Mouse (Mus musculus) erythroblast, embryonic 14.5 days (primary cell): ENCODE measurements around the gene Mtcl1. TPM values are rescaled to one million over a fixed set of nuclear protein-coding genes. Genes with fewer than 3 reads are reported as not detected.

Experiments
- H3K27me3 ChIP-seq: 2 replicates; pipeline ENCODE4 v1.6.1; 2012; ENCODE audit warnings: inconsistent platforms; ENCODE audit not compliant: control insufficient read depth
- H3K36me3 ChIP-seq: 2 replicates; pipeline ENCODE4 v1.6.1; 2012; ENCODE audit warnings: mild to moderate bottlenecking, inconsistent platforms; ENCODE audit not compliant: control insufficient read depth
- H3K4me1 ChIP-seq: 2 replicates; pipeline ENCODE4 v1.6.1; 2012; ENCODE audit warnings: inconsistent platforms; ENCODE audit not compliant: control insufficient read depth
- H3K4me3 ChIP-seq: replicated peaks from 2 replicates; pipeline ENCODE3; 2012; ENCODE audit warnings: moderate library complexity, mild to moderate bottlenecking, inconsistent platforms
- H3K9me3 ChIP-seq: 2 replicates; pipeline ENCODE4 v1.6.1; 2012; ENCODE audit warnings: low read length, inconsistent platforms, mixed read lengths; ENCODE audit not compliant: control insufficient read depth
- GATA1 ChIP-seq: IDR thresholded peaks from 2 replicates; pipeline ENCODE4 v1.6.1; 2012; ENCODE audit warnings: low read length, inconsistent platforms, mixed read lengths
- TAL1 ChIP-seq: IDR thresholded peaks from 3 replicates; pipeline ENCODE4 v1.6.1; 2012; ENCODE audit warnings: low read length, inconsistent platforms, mixed read lengths
- polyA plus RNA-seq: library from polyadenylated mRNA; stranded (reverse); fragments of >175 nt; gene quantifications from 2 replicates; pipeline ENCODE4 v1.2.3, GENCODE M21; 2012

Gene Mtcl1
- polyA plus RNA-seq, 1 experiment: not detected

DNA sequence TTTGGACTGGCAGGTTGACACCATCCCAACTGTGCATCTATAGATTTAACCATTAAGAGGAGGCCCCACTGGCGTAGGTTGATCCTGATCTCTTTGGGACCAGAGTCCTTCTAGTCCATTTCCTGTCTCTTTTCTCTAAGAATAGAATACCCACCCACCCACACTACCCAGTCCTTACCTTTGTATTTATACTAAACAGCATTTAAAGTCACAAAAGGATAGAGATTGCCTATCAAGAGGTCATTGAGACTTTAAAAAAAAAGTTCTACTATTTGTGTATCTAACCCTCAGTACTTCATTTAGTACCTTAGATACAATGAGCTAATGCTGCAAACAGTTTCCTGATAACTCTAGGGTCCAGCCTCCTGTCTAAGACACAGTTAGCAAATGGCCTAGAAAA, 35.2 kb downstream of the Mtcl1 start:
- no peaks in the 10 kb centered on the region for H3K4me1 ChIP-seq
- no peak for TF ChIP-seq TAL1
- TF ChIP-seq GATA1: no peak
- H3K36me3 ChIP-seq: no peaks in the 10 kb centered on the region
- H3K4me3 ChIP-seq: no peak overlapping the region
- H3K27me3 ChIP-seq: no peaks in the 10 kb centered on the region
- H3K9me3 ChIP-seq: no peaks in the 10 kb centered on the region

DNA sequence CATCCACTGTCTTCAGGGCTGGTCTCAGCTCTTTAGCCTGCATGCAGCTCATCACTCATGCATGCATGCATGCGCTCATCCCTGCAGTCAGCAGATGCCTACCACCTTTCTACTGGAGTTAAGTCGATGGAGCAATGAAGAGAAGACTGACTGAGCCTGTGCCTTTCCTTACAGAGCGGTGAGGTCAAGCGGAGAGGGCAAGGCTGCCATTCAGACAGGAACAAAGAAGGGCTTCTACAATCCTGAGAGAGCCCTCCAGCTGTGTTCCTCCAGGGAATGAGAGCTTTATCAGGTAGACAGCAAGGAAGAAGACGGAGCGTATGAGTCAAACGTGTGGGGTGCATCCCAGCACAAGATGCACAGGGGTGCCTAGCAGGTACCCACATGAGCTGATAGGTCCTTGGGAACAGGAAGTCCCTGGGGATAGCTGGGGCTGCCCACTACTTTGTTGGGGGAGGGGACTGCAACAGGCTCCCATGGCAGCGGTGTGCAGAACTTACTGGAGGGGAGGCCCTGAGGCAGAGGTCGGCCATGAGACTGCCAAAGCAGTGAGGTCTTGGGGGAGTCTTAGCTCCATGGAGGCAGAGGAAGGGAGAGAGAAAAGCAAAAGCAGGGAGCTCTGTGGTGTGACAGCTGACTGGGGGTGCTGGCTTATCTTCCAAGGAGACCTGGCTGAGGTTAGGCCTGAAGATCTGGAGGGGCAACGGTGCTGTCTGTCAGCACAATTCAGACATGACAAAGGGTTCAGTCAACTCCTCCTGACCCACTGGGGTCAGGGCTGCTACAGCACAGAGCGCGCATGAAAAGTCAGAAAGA, 37.2 kb downstream of the Mtcl1 start:
- H3K36me3 ChIP-seq: no peaks in the 10 kb centered on the region
- TF ChIP-seq GATA1: no peak
- TF ChIP-seq TAL1: no peak
- no peaks in the 10 kb centered on the region for H3K4me1 ChIP-seq
- H3K27me3 ChIP-seq: no peaks in the 10 kb centered on the region
- H3K9me3 ChIP-seq: no peaks in the 10 kb centered on the region
- no peak overlapping the region for H3K4me3 ChIP-seq

DNA sequence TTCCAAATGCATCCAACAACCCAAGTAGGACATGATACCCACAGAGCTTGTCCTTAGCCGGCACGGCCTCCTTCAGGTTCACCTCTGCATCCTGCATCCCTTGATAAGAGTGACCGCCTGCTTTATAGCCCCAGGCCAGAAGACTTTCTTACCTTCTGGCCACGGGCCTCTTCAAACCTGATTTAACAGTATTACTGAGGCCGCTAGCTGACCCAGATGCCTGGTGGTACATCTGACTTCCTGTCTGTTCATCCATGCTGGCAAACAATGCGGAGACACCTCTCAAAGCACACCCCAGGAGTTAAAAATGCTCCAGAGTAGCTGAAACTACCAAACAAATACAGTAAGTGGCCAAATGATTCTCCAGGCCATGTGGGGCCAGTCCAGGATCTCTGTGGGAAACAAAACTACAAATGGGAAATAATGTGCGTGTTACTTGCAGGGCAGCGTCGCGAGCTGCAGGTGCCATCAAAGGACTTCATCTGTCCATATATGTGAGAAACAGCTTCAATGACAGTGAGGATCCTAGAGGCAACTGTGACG, 38.6 kb downstream of the Mtcl1 start:
- TF ChIP-seq TAL1 (no peak), GATA1 (no peak)
- Histone ChIP-seq H3K36me3 (no peaks in the 10 kb centered on the region), H3K4me3 (no peak overlapping the region), H3K9me3 (no peaks in the 10 kb centered on the region), H3K27me3 (no peaks in the 10 kb centered on the region), H3K4me1 (no peaks in the 10 kb centered on the region)

DNA sequence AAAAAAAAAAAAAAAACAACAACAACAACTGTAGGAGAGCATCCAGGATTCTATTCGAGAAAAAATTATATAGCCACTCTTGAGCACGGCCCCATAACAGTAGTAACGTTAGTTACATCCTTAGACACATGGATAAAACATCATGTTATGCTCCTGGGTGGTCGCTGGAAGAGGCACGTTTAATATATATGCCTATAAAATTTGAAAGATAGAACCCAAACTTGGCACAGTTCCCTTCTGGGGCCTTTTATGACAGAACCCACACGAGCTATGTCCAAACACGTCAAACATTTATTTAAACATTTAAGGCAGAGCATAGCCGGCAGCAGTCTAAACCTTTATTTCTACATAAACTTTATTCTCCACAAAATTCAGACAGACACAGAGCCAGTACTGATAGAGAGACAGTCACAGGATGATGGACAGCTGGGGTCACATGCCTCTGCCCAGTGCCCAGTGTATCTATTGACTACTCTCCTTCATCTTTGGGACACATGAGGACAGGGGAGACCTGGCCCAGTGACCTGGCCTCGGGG, 40.4 kb downstream of the Mtcl1 start:
- peaks cover 13% of the 10 kb centered on the region for H3K27me3 ChIP-seq

DNA sequence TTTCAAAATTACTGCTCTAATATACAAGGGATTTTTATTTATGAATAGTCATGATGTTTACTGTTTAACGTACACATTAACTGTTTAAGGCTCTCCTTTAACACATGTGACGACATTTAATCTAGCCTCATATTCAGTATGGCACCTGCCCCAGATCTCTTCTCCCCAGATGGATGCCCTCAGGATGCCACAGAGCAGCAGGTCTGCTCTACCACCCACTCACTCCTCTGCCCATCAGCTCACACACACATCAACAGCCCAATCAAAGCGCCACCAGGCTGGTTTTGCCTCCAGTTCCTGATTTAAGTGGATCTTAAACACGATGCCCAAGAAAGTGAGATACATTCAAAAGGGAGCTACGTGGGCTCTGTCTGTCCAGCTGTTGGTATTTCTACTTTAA, 41.1 kb downstream of the Mtcl1 start:
- H3K9me3 ChIP-seq: no peaks in the 10 kb centered on the region
- H3K4me1 ChIP-seq: no peaks in the 10 kb centered on the region
- TF ChIP-seq TAL1 (no peak), GATA1 (no peak)
- H3K4me3 ChIP-seq: no peak overlapping the region
- H3K27me3 ChIP-seq: peaks cover 13% of the 10 kb centered on the region
- no peaks in the 10 kb centered on the region for H3K36me3 ChIP-seq

More for the DNA sequence above, 40.4 kb downstream of the Mtcl1 start:
- H3K4me1 ChIP-seq: no peaks in the 10 kb centered on the region
- no peaks in the 10 kb centered on the region for H3K9me3 ChIP-seq
- no peak overlapping the region for H3K4me3 ChIP-seq
- TF ChIP-seq TAL1 (no peak), GATA1 (no peak)
- H3K36me3 ChIP-seq: no peaks in the 10 kb centered on the region

DNA sequence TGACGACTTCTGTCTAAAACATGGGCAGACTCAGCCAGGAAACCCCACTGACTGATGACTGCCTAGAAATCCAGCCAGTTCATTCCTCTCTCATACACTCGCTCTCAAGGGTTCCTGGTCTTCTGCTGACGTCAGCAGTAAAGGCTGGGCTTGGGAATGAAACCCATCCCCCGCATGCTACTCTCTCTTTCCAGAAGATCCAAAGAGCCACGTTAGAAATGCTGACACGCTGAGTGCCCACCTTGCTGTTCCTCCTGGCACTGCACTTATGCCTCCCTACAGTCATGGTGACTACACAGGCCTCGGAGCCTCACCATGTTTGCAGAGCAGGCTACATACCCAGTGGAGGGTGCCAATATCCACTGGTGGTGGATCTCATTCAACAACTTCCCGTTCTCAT, 41.7 kb downstream of the Mtcl1 start:
- no peaks in the 10 kb centered on the region for H3K4me1 ChIP-seq
- no peaks in the 10 kb centered on the region for H3K36me3 ChIP-seq
- no peak overlapping the region for H3K4me3 ChIP-seq
- peaks cover 13% of the 10 kb centered on the region for H3K27me3 ChIP-seq
- H3K9me3 ChIP-seq: no peaks in the 10 kb centered on the region
- TF ChIP-seq GATA1 (no peak), TAL1 (no peak)

DNA sequence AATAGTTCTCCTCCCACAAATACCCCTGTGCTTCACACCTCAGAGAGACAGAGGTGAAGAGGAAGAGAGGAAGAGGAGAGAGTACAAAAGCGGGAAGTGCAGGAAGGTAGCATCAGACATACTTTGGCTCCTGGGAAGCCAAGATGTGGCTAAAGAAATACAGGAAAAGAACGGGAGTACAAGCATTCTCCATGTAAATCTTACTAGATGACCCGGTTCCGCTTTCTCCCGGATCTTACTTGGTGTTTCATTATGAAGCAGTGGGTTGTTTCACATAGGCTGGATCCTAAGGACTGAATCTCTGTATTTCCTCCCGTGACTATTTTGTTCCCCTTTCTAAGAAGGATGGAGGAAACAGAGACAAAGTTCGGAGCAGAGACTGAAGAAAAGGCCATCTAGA, 43.9 kb downstream of the Mtcl1 start:
- Histone ChIP-seq H3K9me3 (no peaks in the 10 kb centered on the region), H3K4me3 (no peak overlapping the region), H3K36me3 (no peaks in the 10 kb centered on the region), H3K4me1 (no peaks in the 10 kb centered on the region), H3K27me3 (peaks cover 13% of the 10 kb centered on the region)
- no peak for TF ChIP-seq GATA1
- TF ChIP-seq TAL1: no peak

DNA sequence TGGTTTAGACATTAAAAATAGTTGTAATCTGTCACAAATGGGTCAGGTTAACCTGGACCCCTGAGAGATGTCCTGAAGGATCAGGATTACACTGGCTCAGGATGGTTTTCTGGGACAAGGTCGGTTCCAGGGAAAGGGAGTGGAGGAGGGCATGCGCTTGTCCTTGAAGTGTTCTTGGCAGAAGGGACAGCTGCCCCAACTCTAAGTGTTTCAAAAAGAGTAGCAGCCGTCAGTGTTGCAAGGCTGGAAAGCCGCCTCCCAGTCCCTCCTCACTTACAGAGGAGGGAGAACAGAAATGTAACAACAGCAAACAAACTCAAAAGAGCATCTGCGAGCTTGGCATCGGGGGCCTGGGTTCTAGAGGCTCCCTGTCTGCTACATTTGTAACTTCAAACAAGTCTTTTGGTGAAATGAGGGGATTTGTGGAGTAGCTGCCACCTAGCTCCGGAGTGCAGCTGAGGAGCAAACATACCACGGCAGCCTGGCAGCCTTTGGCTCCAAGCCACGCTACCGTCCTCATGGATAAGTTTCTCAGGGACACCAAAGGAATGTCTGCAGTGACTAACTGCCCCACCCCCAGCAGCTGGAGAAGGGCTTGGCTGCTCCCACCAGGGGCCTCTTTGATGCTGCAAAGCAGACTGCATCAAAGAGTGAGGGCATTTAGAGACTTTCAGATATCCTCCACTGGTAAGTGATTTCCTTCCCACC, 44.5 kb downstream of the Mtcl1 start:
- no peak for TF ChIP-seq TAL1
- H3K36me3 ChIP-seq: no peaks in the 10 kb centered on the region
- no peak overlapping the region for H3K4me3 ChIP-seq
- peaks cover 13% of the 10 kb centered on the region for H3K27me3 ChIP-seq
- H3K9me3 ChIP-seq: no peaks in the 10 kb centered on the region
- H3K4me1 ChIP-seq: no peaks in the 10 kb centered on the region

DNA sequence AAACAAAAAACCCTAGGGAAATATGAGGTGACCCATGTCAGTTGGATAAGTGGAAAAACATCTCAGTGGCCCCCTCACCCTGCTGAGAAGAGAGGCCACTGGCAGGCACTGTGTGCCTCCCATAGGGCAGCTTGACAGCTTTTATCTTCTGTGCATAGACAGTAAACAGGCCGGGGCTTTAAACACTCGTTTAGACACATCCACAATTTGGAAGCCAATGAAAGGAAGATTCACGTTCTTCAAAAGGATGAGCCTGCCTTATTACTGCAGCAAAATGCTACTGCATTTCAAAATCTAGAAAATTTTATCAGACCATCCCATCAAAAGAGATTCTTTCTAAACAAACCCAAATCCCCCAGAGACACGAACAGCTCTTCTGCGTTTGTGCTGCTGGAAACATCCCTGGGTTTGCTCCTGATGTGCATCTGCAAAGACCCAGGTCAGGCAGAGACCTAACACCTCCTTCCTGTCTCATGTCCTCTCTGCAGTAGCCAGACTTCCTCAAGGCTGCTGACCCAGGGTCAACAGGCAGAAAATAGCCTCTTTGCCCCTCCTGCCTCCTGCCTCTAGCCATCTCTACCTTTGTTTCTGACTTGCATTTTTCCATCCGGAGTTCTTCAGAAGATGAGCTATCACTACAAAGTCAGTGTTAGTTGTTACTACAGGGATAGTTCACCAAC, 46.6 kb downstream of the Mtcl1 start:
- Histone ChIP-seq H3K27me3 (peaks cover 13% of the 10 kb centered on the region), H3K9me3 (no peaks in the 10 kb centered on the region)
- TF ChIP-seq TAL1 (no peak), GATA1 (no peak)

More for the DNA sequence above, 46.6 kb downstream of the Mtcl1 start:
- no peaks in the 10 kb centered on the region for H3K4me1 ChIP-seq
- no peak overlapping the region for H3K4me3 ChIP-seq
- no peaks in the 10 kb centered on the region for H3K36me3 ChIP-seq
